Comparison of ENCODE assay signal across 21 mouse cellular contexts in genomic region chr10:118480793-118481192, GRCm38 (mm10). TPM values are rescaled to one million over a fixed set of nuclear protein-coding genes. Genes with fewer than 3 reads are reported as not detected.
"Had no signal": no experiment of that assay in that cellular context is flagged by ENCODE, and none has a peak within 500 bp of the region (broad histone marks: within the 10 kb centered on the region; RNA-seq: fewer than 3 reads in every experiment).

No protein-coding gene starts in this region.

- H3K36me3 ChIP-seq: limb, embryonic 12.5 days; midbrain, embryonic 12.5 days; neural tube, embryonic 13.5 days; stomach, embryonic 15.5 days had no signal

- ATAC-seq: midbrain, embryonic 16.5 days had no signal

- DNase-seq: kidney, adult 18-20 months; kidney, postnatal 10 days; kidney, postnatal 4 days; lung, adult 18-20 months; lung, postnatal 36 days; right cerebral cortex, adult 18-20 months; thymus, adult 2 months; thymus, postnatal 36 days had no signal

- H3K27me3 ChIP-seq: limb, embryonic 12.5 days; midbrain, embryonic 12.5 days; neural tube, embryonic 13.5 days; stomach, embryonic 15.5 days had no signal

RNA-seq across cellular contexts. Expression of gene Ifng, which starts 39.9 kb away (rescaled TPM):
- total RNA-seq: layer of hippocampus, adult 2 months; layer of hippocampus, postnatal 10 days; left cerebral cortex, postnatal 36 days; liver, adult 2 months had no signal
- polyA plus RNA-seq: kidney, embryonic 14.5 days; limb, embryonic 12.5 days; liver, embryonic 14.5 days; lung, embryonic 16.5 days; midbrain, embryonic 12.5 days; midbrain, embryonic 16.5 days; neural tube, embryonic 13.5 days; stomach, embryonic 15.5 days; testis, adult 2 months; thymus, adult 2 months had no signal
